Mouse (Mus musculus) brain, embryonic 18.5 days (tissue): ENCODE results near the gene Ninj2.

Source experiments
- DNase-seq: peaks from one replicate; pipeline ENCODE4 v3.0.0-alpha.2; 2012; ENCODE audit warnings: low read depth, low spot score

Gene Ninj2

GRCm38 (mm10) chr6:120134748-120135147 lies 41.6 kb downstream of the Ninj2 start:
- DNase-seq: no peak

GRCm38 (mm10) chr6:120145439-120145838 lies 52.3 kb downstream of the Ninj2 start:
- no peak for DNase-seq

GRCm38 (mm10) chr6:120146676-120147075 lies 53.5 kb downstream of the Ninj2 start:
- no peak for DNase-seq

- no peak for DNase-seq
These were observed 54.3 kb downstream of the Ninj2 start for GRCm38 (mm10) chr6:120147411-120147810.

- no peak for DNase-seq
These were observed 55.7 kb downstream of the Ninj2 start for GRCm38 (mm10) chr6:120148716-120149392.

GRCm38 (mm10) chr6:120149458-120150120 lies 56.4 kb downstream of the Ninj2 start:
- DNase-seq: no peak

GRCm38 (mm10) chr6:120150206-120150605 lies 57.1 kb downstream of the Ninj2 start:
- DNase-seq: no peak

- no peak for DNase-seq
These were observed 58.5 kb downstream of the Ninj2 start for GRCm38 (mm10) chr6:120151616-120152053.

GRCm38 (mm10) chr6:120152739-120153696 lies 59.9 kb downstream of the Ninj2 start:
- DNase-seq: no peak

GRCm38 (mm10) chr6:120154526-120155309 lies 61.6 kb downstream of the Ninj2 start:
- DNase-seq: peak; percentile 10

- no peak for DNase-seq
These were observed 62.4 kb downstream of the Ninj2 start for GRCm38 (mm10) chr6:120155510-120155909.

- no peak for DNase-seq
These were observed 64.3 kb downstream of the Ninj2 start for GRCm38 (mm10) chr6:120157479-120157878.

GRCm38 (mm10) chr6:120159133-120159901 lies 66.2 kb downstream of the Ninj2 start:
- DNase-seq: peak; percentile 34

GRCm38 (mm10) chr6:120162928-120163327 lies 69.8 kb downstream of the Ninj2 start:
- DNase-seq: no peak

- no peak for DNase-seq
These were observed 71.6 kb downstream of the Ninj2 start for GRCm38 (mm10) chr6:120164765-120165164.

GRCm38 (mm10) chr6:120167574-120167973 lies 74.4 kb downstream of the Ninj2 start:
- no peak for DNase-seq

GRCm38 (mm10) chr6:120172294-120173017 lies 79.3 kb downstream of the Ninj2 start:
- no peak for DNase-seq

GRCm38 (mm10) chr6:120174028-120174601 lies 81.0 kb downstream of the Ninj2 start:
- no peak for DNase-seq

GRCm38 (mm10) chr6:120174602-120175115 lies 81.5 kb downstream of the Ninj2 start:
- no peak for DNase-seq
